Mouse (Mus musculus) heart, embryonic 14.5 days (tissue): ENCODE measurements around the gene 1110017D15Rik. TPM values are rescaled to one million over a fixed set of nuclear protein-coding genes. Genes with fewer than 3 reads are reported as not detected.

Experiments
- ATAC-seq: fragments of 200-750 bp; cut with Nextera tagmentation; 2 replicates; pipeline ENCODE4 v1.8.0; 2017; ENCODE audit warnings: low read depth, moderate TSS enrichment; ENCODE audit not compliant: insufficient number of reproducible peaks, insufficient read depth, low FRiP score
- H3K27ac ChIP-seq, 2 experiments: fragments of 200-500 bp in 1 of 2; fragments of 300-500 bp in 1 of 2; sonication (generic) in 1 of 2; replicated peaks in 1 of 2; 2 replicates each; pipeline ENCODE4 v1.5.1; 2012 to 2014; ENCODE audit warnings: low read depth in 2 of 2, low read length in 2 of 2, control low read depth in 1 of 2, mild to moderate bottlenecking in 1 of 2, mixed read lengths in 1 of 2; ENCODE audit not compliant: control insufficient read depth in 1 of 2, insufficient read depth in 1 of 2
- H3K27me3 ChIP-seq: fragments of 300-500 bp; sonication (generic); 2 replicates; pipeline ENCODE4 v1.6.1; 2014; ENCODE audit warnings: mild to moderate bottlenecking, low read length, control low read depth; ENCODE audit not compliant: control insufficient read depth, insufficient read depth
- H3K36me3 ChIP-seq: fragments of 300-500 bp; sonication (generic); 2 replicates; pipeline ENCODE4 v1.6.1; 2014; ENCODE audit warnings: mild to moderate bottlenecking, control low read depth, low read length, mixed read lengths; ENCODE audit not compliant: control insufficient read depth, insufficient read depth
- H3K4me1 ChIP-seq, 2 experiments: fragments of 200-500 bp in 1 of 2; fragments of 300-500 bp in 1 of 2; sonication (generic) in 1 of 2; 2 replicates each; pipeline ENCODE4 v1.6.1; 2012 to 2014; ENCODE audit warnings: low read length in 2 of 2, control low read depth in 1 of 2, mixed read lengths in 1 of 2; ENCODE audit not compliant: control insufficient read depth in 2 of 2, insufficient read depth in 2 of 2
- H3K4me2 ChIP-seq: fragments of 300-500 bp; sonication (generic); 2 replicates; pipeline ENCODE4 v1.6.1; 2014; ENCODE audit warnings: mild to moderate bottlenecking, low read length
- H3K4me3 ChIP-seq, 2 experiments: fragments of 200-500 bp in 1 of 2; fragments of 300-500 bp in 1 of 2; sonication (generic) in 1 of 2; 2 replicates each; pipeline ENCODE4 v1.5.1; 2012 to 2014; ENCODE audit warnings: low read length in 2 of 2, mild to moderate bottlenecking in 2 of 2, control low read depth in 1 of 2, low read depth in 1 of 2, moderate library complexity in 1 of 2; ENCODE audit not compliant: control insufficient read depth in 1 of 2, insufficient read depth in 1 of 2
- H3K9ac ChIP-seq: fragments of 300-500 bp; sonication (generic); 2 replicates; pipeline ENCODE4 v1.6.1; 2014; ENCODE audit warnings: mild to moderate bottlenecking, low read length
- H3K9me3 ChIP-seq: fragments of 300-500 bp; sonication (generic); 2 replicates; pipeline ENCODE4 v1.6.1; 2016; ENCODE audit warnings: low read length, control low read depth; ENCODE audit not compliant: control insufficient read depth
- WGBS: fragments of 180-500 bp; shearing (Covaris S2); extraction: QIAGEN DNeasy Blood & Tissue Kit; methylation state at CpG from one replicate; pipeline ENCODE4 v1.1.7; 2014; 5-methylcytosine and 5-hydroxymethylcytosine counted together
- polyA plus RNA-seq: library from polyadenylated mRNA; unstranded; fragments of >200 nt; fragmentation: Nextera tagmentation; extraction: Ambion mirVana; gene quantifications from 2 replicates; pipeline ENCODE4 v1.2.1, GENCODE M21; 2014

Gene 1110017D15Rik
- 0.30 TPM in 1 of 2 replicates, not detected in the other for polyA plus RNA-seq

- 74% methylated on average over 2 of the region's 2 CpGs for WGBS
- Histone ChIP-seq H3K9ac (no peak within 1 kb of the TSS), H3K4me2 (no peak within 1 kb of the TSS), H3K27me3 (peaks cover 7% of the 10 kb centered on the region; the same call in 1 of the 2 replicates), H3K4me1 (no peaks in the 10 kb centered on the region), H3K9me3 (no peaks in the 10 kb centered on the region), H3K36me3 (no peaks in the 10 kb centered on the region), H3K4me3 (no peak within 1 kb of the TSS), H3K27ac (no peak within 1 kb of the TSS)
- ATAC-seq: no peak
Observed at GRCm38 (mm10) chr4:41517233-41517632, at the start of gene 1110017D15Rik. TSS of gene 1110017D15Rik (minus strand) at chr4:41517333.

- no peak for ATAC-seq
- Histone ChIP-seq H3K27me3 (peaks cover 5% of the 10 kb centered on the region; the same call in 1 of the 2 replicates), H3K27ac (no peak overlapping the region; a peak in 1 of 4 replicates), H3K9me3 (no peaks in the 10 kb centered on the region), H3K36me3 (no peaks in the 10 kb centered on the region), H3K4me2 (no peak overlapping the region), H3K9ac (no peak overlapping the region), H3K4me3 (no peak overlapping the region), H3K4me1 (peaks cover 13 to 17% of the 10 kb centered on the region in 2 experiments)
- 10% methylated on average over 3 of the region's 3 CpGs for whole genome bisulfite sequencing
Observed at GRCm38 (mm10) chr4:41566123-41566522, 49.0 kb upstream of the 1110017D15Rik start.

- no peak for ATAC-seq
- Histone ChIP-seq H3K4me3 (no peak overlapping the region), H3K4me2 (no peak overlapping the region), H3K4me1 (peaks cover 8 to 12% of the 10 kb centered on the region in 2 experiments), H3K27me3 (no peaks in the 10 kb centered on the region), H3K9ac (no peak overlapping the region), H3K27ac (no peak overlapping the region), H3K36me3 (no peaks in the 10 kb centered on the region), H3K9me3 (no peaks in the 10 kb centered on the region)
- WGBS: 75% methylated on average over 5 of the region's 5 CpGs
Observed at GRCm38 (mm10) chr4:41563297-41563696, 46.2 kb upstream of the 1110017D15Rik start.

GRCm38 (mm10) chr4:41557092-41557491, 40.0 kb upstream of the 1110017D15Rik start:
- Histone ChIP-seq H3K9me3 (no peaks in the 10 kb centered on the region), H3K27me3 (no peaks in the 10 kb centered on the region), H3K9ac (no peak overlapping the region), H3K4me3 (no peak overlapping the region), H3K4me1 (peaks cover 0 to 11% of the 10 kb centered on the region in 2 experiments; a peak in 2 of 4 replicates), H3K4me2 (no peak overlapping the region), H3K27ac (no peak overlapping the region), H3K36me3 (no peaks in the 10 kb centered on the region)
- 63% methylated on average over 3 of the region's 3 CpGs for WGBS
- ATAC-seq: no peak

GRCm38 (mm10) chr4:41556311-41556953, 39.3 kb upstream of the 1110017D15Rik start:
- 43% methylated on average over 5 of the region's 5 CpGs for WGBS
- Histone ChIP-seq H3K27me3 (no peaks in the 10 kb centered on the region), H3K9ac (no peak overlapping the region), H3K4me2 (no peak overlapping the region), H3K4me3 (no peak overlapping the region), H3K27ac (no peak overlapping the region), H3K4me1 (peaks cover 0 to 11% of the 10 kb centered on the region in 2 experiments; a peak in 2 of 4 replicates), H3K9me3 (no peaks in the 10 kb centered on the region), H3K36me3 (no peaks in the 10 kb centered on the region)
- no peak for ATAC-seq

- Histone ChIP-seq H3K9me3 (no peaks in the 10 kb centered on the region), H3K9ac (no peak overlapping the region), H3K4me3 (no peak overlapping the region), H3K4me1 (peaks cover 0 to 11% of the 10 kb centered on the region in 2 experiments; a peak in 2 of 4 replicates), H3K27ac (peak overlapping the region; percentile 43 to 59), H3K4me2 (no peak overlapping the region), H3K27me3 (no peaks in the 10 kb centered on the region), H3K36me3 (no peaks in the 10 kb centered on the region)
- ATAC-seq: no peak
- 62% methylated on average over 14 of the region's 14 CpGs for WGBS
Observed at GRCm38 (mm10) chr4:41554994-41555663, 38.0 kb upstream of the 1110017D15Rik start.

GRCm38 (mm10) chr4:41553116-41553515, 36.0 kb upstream of the 1110017D15Rik start:
- no peak overlapping the region for H3K4me3 ChIP-seq
- peaks cover 0 to 11% of the 10 kb centered on the region in 2 experiments; a peak in 2 of 4 replicates for H3K4me1 ChIP-seq
- no peak overlapping the region for H3K4me2 ChIP-seq
- WGBS: 76% methylated on average over 11 of the region's 11 CpGs
- H3K36me3 ChIP-seq: no peaks in the 10 kb centered on the region
- no peak for ATAC-seq
- H3K9me3 ChIP-seq: no peaks in the 10 kb centered on the region
- H3K27me3 ChIP-seq: no peaks in the 10 kb centered on the region
- no peak overlapping the region for H3K9ac ChIP-seq
- H3K27ac ChIP-seq: no peak overlapping the region
